Mouse (Mus musculus): Measurements from ENCODE around the gene Shh.

Shh gene

DNA sequence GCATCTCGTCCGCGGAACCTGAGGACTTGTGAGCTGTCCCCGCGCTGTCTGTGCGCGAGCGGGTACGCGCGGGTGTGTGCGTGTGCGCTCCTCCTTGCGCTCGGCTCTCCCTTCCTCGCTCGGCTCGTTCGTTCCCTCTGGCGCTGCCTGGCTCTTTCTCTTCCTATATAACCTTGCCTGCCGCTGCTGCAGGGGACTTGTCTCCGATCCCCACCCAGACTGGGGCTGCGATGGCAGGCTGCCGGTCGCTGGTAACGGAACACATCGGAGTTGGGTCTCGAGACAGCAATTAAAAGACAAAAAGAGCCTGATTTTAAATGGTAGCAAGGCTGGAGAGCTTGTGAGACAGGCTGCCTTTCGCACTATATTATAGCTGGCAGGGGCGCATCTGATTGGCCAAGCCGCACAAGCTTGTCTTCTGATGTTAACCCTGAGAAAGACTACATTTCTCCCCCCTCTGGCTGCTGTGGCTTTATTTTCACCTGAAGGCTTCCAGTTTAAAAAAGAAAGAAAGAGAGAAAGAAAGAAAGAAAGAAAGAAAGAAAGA is at the start of gene Shh:
Gene Shh (minus strand): TSS at position 497 of the 547 bp plus-strand sequence.
- DNase-seq (ENCODE audit: low spot score), result peak; percentile 31

DNA sequence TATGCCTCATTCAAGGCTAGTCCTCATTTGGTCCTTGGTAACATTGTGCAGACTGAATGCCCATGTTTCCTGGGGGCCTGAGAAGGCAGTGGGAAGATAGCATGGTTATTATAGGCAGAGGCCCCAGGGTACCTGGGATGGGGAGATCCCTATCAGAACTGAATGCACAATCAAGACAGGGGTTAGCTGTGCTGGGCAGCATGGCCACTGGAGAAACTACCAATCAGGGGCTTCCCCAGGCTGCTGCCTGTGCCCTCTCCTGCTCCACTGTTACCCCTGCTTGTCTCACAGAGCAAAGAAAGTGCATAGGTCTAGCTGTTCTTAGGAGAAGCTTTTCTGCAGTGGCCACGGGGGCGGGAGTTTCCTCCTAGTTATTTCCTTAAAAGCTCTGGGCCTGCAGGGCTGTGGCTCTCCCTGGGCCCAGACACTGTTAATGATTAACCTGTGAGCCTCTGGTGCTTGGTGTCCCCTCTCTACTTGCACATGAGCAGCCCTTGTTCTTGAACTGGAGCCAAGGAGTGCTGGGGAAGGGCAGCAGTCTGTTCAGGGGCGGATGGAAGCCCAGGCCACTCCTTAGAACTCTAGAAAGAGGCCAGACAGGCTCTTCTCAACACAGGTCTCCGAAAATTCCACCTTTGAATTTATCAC is 33.9 kb upstream of the Shh start:
- DNase-seq (ENCODE audit: low spot score), result peak; percentile 57

DNA sequence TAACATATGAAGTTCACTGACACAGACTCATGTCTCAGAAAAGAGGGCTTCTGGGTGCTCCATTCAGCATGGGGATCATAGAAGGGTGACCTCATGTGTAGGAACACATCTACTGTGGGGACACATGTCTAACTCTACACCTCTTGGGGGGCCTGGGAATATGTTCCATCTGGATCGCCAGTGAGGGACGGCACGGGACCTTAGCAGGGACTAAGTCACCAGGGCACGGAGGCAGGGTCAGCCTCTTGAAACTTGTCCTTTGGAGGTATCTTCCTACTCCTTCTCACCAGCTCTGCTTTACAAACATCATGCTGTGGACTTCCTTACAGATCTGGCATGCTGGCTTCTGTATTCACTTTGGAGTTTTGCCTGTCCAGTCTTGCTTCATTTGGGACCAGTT is 31.8 kb upstream of the Shh start:
- no peak for DNase-seq (ENCODE audit: low spot score)

DNA sequence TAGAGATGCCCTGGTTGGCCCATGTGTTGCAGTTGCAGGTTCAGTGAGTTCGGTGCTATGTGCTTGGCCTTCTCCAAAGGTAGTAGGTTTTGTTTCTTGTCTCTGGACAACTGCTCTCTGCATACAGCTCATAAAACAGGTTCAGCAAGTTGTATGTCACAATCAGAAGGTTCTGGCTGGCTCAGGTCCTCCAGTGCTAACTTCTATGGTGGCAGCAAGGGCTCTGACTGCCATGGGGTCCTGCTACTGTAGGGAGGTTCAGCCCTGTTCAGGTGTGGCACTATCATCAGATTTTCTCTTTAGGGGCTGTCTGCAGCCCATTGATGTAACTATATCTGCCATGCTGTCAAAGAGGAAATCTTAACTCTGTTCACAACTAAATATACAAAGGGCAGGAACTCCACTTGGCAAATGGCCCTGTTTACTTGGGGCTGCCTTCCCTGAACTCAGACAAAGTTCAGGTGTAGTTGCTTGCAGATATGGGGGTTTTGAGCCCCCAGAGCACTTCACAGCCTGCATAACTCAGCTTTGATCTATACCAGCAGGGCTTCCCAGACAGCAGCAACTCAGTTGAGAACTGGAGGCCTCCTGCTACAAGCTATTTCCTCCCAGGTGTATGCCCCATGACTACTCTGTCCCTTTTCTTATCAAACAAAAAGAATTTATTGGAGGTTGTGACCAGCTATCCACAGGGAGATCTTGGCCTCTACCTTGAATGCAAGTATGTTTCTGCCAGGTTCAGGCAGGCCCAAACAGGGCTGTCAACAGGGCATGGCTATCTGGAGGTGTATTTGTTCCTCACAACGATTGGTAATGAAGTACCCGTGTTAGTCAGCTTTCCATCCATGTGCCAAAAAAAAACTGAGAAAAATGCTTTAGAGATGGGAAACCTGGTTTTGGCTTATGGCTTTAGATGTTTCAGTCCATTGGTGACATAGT is 28.9 kb upstream of the Shh start:
- no peak for DNase-seq (ENCODE audit: low spot score)

DNA sequence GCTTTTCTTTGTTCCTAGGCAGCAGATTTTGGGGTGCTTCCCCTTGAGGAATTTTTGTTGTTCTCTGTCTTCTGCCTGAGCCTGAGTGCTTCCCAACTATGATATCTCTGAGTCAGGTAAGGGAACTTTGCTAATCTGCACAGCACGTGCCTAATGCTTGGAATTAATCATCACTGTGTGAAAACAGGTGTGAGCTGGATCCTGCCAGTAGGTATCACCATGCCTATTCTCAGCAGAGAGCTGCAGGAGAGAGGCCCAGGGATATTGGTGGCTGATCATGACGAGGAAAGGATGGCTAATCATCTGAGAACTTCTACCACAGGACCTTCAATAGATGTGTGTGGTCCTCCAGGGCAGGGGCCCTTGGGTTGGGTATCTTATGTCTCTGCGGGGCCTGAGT is 26.5 kb upstream of the Shh start:
- DNase-seq (ENCODE audit: low spot score), result no peak

DNA sequence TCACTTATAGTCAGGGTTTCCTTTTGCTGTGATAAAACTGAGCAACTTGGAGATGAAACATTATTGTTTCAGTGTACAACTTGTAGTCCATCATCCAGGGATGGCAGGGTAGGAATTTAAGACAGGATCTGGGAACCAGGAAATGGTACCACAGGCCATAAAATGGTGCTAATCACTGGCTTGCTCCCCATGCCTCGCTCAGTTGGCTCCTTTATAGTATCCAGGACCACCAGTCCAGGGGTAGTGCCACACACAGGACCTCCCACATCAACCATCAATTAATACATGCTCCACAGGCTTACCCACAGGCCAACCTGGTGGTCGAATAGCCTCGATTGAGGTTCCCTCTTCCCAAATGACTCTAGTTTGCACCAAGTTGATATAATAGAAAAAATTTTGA is 15.9 kb upstream of the Shh start:
- no peak for DNase-seq (ENCODE audit: low spot score)

DNA sequence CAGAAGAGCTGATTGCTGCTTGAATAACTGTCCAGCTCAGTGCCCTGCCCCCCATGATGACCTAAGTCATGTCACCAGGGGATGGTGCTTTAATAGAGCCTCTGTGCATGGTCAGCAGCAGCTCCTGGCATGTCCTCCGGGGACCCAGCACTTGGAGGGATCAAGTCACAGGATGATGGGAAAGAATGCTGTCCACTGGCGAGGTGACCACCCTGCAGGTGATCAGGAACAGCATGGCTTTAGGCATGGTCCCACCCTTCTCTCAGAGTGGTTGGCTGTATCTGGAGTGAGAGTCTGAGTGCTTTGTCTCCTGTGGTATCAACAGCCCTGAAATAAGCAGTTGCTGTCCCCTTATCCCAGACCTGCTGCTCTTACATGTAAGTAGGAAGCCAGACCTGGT is 14.7 kb upstream of the Shh start:
- no peak for DNase-seq (ENCODE audit: low spot score)

DNA sequence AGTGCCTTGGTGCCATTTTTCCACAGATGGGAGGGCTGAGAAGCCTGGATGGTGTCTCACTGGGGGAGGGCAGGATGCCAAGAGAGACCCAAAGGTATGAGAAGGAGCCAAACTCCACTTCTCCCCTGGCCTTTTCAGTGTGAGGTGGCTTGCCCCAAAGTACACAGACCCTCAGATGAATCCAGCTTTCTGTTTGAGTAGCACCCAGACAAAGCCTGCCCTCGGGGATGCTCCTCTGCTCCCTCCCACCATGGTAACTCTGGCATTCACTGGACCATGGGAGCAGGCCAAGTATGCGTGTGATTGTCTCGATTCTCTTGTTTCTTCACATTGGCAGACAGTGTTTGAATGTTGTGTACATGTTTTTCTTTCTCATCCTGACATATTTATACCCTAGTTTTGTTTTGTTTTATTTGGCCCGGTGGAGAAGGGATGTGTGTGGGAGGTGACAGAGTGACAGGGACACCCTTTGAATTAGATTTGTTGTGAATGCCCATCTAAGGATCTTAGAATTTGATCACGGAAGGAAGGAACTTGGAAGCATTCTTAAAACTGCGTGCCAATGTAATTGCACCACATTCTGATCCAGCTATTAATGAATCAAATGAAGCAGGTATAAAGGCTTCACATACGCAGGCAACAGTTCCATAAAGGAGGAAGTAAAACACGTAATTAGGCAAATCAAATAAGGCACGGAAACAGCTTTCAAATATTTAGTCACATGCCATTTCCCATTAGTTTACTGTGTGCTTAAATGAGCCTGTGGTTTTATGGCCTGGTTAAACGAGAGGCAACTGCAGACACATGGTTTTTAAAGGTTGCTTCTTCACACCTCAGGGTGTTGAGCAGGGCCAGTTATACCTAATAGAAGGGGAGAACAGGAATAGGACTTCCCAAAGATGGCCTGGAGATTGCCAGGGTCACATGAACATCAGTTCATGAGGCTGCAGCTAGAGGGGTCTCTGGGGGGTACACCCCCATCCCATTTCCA is 9.6 kb upstream of the Shh start:
- no peak for DNase-seq (ENCODE audit: low spot score)

DNA sequence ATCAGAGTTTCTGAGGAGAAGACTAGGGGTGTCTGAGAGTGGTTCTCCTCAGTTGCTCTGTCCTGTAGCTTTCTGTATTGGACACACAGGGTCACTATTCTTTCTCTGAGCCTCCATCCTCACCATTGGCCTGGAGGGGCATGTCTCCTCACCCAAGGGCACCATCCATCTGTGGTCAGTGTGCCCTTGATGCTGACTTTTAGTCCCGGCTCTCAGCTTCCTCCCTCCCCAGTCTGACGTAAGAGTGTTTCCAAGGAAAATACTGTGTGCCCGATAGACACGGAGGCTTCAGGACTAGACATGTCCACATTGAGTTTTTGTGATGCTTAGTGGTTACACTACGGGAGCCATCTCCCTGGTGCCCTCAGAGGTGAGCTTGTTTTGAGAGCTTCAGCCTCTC is 6.5 kb upstream of the Shh start:
- no peak for DNase-seq (ENCODE audit: low spot score)

DNA sequence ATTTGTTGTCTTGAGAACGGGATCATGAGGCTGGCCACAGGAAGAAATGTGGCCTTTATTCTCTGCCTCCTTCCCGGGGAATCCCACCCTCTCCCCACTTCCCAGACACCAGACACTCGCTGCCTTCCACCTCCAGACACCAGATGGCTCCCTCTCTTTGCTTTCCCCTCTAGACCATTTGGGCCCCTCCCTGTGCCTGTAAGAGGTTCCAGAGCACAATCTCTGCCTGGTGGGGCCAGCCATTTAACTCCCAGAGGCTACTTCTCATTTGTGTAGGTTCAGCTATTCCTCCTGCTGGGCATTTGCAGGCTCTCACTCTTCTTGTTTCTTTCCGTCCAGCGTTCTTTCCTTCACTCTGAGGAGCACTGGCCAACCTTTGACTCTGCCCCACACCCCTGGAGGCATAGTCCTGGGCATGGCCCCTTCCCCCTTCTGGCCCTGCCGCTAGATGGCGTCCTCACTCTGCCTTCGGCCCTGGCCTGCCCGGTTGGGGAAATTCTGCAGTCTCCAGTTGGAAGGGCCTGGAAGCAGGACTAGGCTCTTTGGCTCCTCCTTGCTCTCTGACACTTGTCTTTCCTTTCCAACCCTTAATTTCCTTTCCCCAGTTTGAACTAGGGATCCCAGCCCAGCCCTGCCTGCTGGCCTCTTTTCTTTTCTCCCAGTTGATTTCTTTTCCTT is 2.6 kb upstream of the Shh start:
- peak; percentile 79 for DNase-seq (ENCODE audit: low spot score)

DNA sequence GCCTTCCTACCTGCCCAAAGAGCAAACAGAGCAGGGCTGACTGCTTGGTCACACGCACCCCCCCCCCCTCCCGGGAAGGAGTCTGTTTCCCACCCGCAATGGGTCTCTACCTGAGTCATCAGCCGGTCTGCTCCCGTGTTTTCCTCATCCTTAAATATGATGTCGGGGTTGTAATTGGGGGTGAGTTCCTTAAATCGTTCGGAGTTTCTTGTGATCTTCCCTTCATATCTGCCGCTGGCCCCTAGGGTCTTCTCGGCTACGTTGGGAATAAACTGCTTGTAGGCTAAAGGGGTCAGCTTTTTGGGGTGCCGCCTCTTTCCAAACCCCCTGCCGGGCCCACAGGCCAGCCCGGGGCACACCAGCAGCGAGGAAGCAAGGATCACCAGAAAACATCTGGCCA is 705 bp downstream of the Shh start:
- DNase-seq (ENCODE audit: low spot score), result no peak

DNA sequence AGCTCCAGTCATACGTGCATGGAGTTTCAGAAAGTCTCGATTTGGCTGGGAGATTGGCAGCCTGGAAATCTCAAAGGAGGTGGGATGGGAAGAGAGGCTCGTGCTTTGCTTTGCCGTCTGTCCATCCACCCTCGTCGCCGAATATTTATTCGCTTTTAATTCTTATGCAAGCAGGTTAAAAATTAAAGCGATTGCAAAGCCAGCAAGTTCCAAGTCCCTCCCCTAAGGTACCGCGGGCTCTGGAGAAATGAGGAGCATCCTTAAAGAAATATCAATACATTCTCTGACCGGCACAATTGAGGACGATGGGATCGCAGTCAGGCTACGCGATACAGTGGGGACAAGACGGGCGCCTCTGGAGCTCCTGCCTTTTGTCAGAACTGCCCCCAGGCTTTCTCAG is 1.5 kb downstream of the Shh start:
- DNase-seq (ENCODE audit: low spot score), result no peak

DNA sequence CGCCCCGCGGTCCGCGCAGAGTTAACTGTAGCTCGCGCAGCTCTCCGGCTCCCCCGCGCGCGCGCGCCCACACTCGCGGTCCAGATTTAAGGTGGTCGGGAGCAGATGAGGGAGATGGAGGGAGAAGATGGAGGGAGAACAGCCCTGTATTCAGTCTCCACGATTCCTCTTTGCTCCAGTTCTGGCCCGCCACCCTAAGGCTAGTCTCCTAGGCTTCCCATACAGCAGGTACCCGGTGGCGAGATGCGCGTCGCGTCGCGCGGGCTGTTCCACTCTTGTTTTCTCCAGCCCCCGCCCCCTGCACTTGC is 2.0 kb downstream of the Shh start:
- no peak for DNase-seq (ENCODE audit: low spot score)

DNA sequence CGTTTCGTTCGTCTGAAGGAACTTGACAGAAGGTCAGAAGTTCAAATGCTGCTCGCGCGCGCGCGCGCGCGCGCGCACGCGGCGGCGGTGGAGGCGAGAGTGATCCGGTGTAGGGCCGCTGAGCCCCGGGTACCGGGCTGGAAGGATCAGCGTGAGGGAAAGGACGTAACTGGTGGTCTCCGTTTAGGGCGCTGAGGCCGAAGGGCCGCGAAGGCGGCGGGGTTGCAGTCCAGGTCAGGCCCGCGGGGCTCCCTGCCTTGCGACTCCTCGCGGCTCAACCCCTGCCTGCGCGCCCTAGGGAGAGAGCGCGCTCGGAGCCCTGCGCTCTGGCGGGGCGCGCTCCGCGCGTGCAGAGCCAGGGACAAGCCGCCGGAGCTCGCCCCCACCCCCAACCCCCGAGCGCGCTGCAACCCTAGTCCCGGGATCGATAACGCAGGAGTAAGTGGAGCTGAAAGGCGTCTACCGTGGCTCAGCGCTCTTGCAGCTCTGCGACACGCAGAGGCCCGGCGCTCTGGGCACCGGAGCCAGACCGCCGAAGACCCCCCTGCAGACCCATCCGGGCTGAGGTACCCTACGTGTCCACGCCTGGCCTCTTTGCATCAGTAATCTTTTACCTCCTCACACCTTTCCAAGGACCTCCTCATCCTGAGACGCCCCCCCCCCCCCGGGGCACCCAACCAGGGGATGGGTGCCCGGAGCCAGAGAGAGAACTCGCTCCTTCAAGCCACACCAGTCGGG is 2.5 kb downstream of the Shh start:
- DNase-seq (ENCODE audit: low spot score), result no peak

DNA sequence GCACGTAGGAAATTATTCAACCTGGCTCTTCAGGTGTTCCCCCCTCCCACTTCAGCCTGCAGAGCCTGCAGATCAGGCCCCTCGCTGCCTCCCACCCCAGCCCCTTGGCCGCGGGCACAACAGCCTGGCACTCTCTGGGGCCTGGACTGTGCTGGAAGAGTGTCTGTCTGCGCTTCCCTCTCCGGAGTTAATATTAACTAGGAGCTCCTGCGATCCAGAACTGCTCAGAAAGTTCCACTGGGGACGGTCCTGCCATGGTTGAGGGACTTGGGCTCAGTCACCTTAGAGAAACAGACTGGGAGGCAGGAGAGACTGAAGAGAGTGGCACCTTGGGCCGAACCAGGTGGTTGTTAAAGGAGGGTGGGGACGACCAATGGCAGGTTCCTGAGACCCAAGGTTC is 3.4 kb downstream of the Shh start:
- no peak for DNase-seq (ENCODE audit: low spot score)

DNA sequence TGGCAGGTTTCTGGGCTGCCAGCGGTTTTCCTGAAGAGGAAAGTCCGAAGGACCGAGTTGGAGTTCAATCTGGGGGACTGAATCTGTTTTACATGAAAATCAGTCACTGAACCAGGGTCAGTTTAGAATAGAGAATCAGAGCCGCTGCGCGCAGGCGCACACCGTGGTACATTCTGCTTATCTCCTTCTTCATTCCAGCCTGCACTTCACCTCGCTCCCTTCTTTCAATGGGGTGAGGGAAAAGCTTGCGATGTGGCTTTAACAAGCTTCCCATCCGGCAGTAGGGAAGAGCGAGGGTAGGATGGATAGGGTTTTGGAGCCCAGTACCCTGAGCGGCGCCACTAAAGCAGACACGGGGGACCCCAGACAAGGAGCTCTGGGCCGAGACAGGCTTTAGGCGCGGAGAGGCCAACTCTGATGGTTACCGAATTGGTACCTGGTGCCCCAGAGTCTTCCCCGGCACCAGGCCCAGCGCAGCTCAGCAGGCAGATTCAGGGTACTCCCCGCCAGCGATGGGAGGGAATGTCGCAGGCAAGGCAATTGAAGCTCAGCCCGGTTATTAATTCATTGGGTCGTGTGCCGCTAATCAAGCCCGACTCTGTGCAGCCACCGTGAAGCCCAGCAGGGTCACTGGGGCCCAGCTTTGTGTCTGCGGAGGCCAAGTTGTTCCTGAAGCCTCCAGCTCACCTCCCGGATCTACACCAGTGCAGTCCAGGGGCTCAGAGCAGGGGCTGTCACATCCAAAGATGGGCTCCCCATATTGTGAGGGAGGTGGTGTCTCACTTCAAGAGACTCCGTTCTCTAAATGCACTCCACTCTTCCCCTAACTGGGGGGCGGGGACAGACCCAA is 4.1 kb downstream of the Shh start:
- no peak for DNase-seq (ENCODE audit: low spot score)

DNA sequence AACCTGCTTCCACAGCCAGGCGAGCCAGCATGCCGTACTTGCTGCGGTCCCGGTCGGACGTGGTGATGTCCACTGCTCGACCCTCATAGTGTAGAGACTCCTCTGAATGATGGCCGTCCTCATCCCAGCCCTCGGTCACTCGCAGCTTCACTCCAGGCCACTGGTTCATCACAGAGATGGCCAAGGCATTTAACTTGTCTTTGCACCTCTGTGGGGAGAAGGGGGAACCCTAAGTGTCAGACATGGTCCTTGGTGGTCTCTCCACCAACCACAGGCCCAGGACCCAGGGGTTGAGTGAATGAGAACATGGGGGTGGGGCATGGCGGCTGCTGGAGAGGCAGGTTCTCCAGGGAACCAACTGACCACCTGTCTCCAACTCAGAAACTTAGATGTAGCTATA is 5.7 kb downstream of the Shh start:
- no peak for DNase-seq (ENCODE audit: low spot score)

DNA sequence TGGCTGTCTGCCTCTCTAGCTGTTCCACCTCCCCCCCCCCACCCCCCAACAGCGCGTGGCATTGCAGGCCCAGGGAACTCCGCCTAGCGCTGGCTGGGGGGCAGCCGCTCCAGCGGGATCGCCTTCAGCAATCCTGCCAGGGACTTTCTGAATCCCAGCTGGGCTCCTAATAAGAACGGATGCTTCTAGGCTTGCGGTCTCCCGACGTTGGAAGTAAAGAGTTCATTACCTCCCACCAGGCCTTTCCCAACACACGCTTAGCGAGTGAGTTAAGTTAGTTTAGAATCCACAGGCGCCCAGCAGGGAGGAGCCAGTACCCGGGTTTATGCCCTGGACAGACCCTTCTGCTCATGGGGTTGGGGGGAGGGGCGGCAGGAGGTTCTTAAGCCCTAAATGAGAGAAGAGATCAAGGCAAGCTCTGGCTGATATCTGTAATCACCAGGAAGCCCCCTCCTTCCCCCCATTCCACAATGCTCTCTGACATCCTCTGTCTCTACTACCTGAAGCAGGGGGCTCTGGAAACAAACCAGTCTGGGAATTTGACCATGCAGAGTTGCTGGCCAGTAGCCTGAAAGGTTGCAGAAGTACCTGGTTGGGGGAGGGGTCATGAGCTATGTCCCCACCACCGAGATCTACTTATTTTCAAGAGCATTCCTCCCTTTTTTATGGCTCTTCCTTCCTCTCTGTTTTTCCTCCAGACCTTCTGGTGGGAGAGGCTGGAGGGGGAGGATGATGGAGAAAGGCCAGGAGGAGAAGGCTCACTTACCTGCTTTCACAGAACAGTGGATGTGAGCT is 6.3 kb downstream of the Shh start:
- no peak for DNase-seq (ENCODE audit: low spot score)
